Mouse (Mus musculus) neural tube, embryonic 11.5 days (tissue): ENCODE measurements around the gene Nsa2. TPM values are rescaled to one million over a fixed set of nuclear protein-coding genes. Genes with fewer than 3 reads are reported as not detected.

Experiments used
- ATAC-seq: fragments of 200-750 bp; cut with Nextera tagmentation; 2 replicates; pipeline ENCODE4 v1.8.0; 2017; ENCODE audit warnings: moderate number of reproducible peaks, mild to moderate bottlenecking, moderate TSS enrichment, moderate library complexity; ENCODE audit not compliant: insufficient read depth, low FRiP score, low TSS enrichment
- DNase-seq: peaks from one replicate; pipeline ENCODE4 v3.0.0-alpha.2; 2015; ENCODE audit warnings: low spot score
- H3K27ac ChIP-seq: fragments of 300-500 bp; sonication (generic); 2 replicates; pipeline ENCODE4 v1.5.1; 2014; ENCODE audit warnings: low read depth, mild to moderate bottlenecking, low read length
- H3K27me3 ChIP-seq: fragments of 300-500 bp; sonication (generic); 2 replicates; pipeline ENCODE4 v1.6.1; 2014; ENCODE audit warnings: mild to moderate bottlenecking, low read length, mixed read lengths; ENCODE audit not compliant: control insufficient read depth, insufficient read depth
- H3K36me3 ChIP-seq: fragments of 300-500 bp; sonication (generic); 2 replicates; pipeline ENCODE4 v1.6.1; 2014; ENCODE audit warnings: mild to moderate bottlenecking, low read length, moderate library complexity, mixed read lengths; ENCODE audit not compliant: control insufficient read depth, insufficient read depth
- H3K4me1 ChIP-seq: fragments of 300-500 bp; sonication (generic); 2 replicates; pipeline ENCODE4 v1.6.1; 2014; ENCODE audit warnings: low read length, mixed read lengths; ENCODE audit not compliant: control insufficient read depth, insufficient read depth
- H3K4me2 ChIP-seq: fragments of 300-500 bp; sonication (generic); 2 replicates; pipeline ENCODE4 v1.6.1; 2014; ENCODE audit warnings: low read depth, mild to moderate bottlenecking, moderate library complexity
- H3K4me3 ChIP-seq: fragments of 300-500 bp; sonication (generic); 2 replicates; pipeline ENCODE4 v1.5.1; 2014; ENCODE audit warnings: low read depth, low read length
- H3K9ac ChIP-seq: fragments of 300-500 bp; sonication (generic); 2 replicates; pipeline ENCODE4 v1.6.1; 2014; ENCODE audit warnings: mild to moderate bottlenecking, low read length
- H3K9me3 ChIP-seq: fragments of 300-500 bp; sonication (generic); 2 replicates; pipeline ENCODE4 v1.6.1; 2016; ENCODE audit warnings: low read length; ENCODE audit not compliant: control insufficient read depth
- WGBS: fragments of 180-500 bp; shearing (Covaris S2); extraction: QIAGEN DNeasy Blood & Tissue Kit; methylation state at CpG from one replicate; pipeline ENCODE4 v1.1.7; 2014; 5-methylcytosine and 5-hydroxymethylcytosine counted together
- polyA plus RNA-seq: library from polyadenylated mRNA; unstranded; fragments of >200 nt; fragmentation: Nextera tagmentation; extraction: Ambion mirVana; gene quantifications from 2 replicates; pipeline ENCODE4 v1.2.1, GENCODE M21; 2014

The Nsa2 gene
- polyA plus RNA-seq, 1 experiment from 2014 or later = 72.3 TPM

DNA sequence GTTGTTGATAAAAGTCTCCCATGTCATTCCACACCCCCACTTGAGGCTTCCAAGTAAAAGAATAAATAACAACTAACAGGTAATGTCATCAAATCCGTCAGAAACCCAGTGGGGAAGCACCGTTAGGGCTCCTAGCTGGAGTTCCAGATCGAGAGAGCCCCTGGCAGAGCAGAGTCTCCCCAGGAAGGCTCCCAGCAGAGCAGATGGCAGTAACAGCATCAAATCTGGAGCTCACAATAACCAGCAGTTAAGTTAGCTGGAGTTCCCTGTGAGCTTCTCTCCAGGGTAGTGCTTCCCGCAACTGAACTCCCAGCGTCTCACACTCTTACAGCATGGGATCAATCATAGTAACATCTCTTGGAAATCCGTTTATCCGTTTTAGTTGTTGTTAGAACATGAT is 32.7 kb downstream of the Nsa2 start:
- no peaks in the 10 kb centered on the region for H3K9me3 ChIP-seq
- H3K27ac ChIP-seq = no peak overlapping the region
- no peak overlapping the region for H3K4me3 ChIP-seq
- no peaks in the 10 kb centered on the region for H3K4me1 ChIP-seq
- no peaks in the 10 kb centered on the region for H3K27me3 ChIP-seq
- ATAC-seq (no peak), DNase-seq (no peak)
- H3K36me3 ChIP-seq = no peaks in the 10 kb centered on the region
- no peak overlapping the region for H3K9ac ChIP-seq
- no peak overlapping the region for H3K4me2 ChIP-seq
- WGBS = 70% methylated on average over 7 of the region's 7 CpGs

DNA sequence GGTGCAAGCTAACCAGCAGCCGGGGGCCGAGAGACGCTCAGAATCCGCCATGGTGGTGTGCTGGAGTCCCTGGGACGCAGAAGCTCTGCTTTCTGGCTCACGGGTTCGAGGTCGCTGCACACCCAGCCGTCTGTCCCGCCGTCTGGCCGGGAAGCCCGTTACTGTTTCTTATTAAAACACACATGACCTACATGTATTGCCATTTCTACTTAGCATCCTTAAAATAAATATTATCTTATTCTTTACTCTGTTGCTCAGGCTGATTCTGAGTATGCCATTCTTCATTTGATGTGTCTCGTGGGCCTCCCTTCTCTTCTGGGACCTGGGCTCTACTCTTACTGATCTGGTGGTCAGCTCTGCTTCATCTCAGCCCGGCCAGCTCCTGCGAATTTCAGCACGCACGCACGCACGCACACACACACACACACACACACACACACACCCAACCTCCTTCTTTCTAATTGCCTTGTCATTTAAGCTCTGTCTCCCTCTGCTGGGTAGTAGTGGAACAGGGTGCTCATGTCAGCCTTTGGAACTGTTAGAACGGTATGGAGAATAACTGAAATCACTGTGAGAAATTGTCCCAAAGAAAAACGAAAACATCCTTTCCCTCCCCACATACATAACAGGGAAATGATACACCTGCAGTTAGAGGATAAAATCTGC is 38.4 kb downstream of the Nsa2 start, which contains the start of gene Gm6169:
TSS of gene Gm6169 (minus strand) at position 51 of the 666 bp plus-strand sequence.
- H3K4me3 ChIP-seq = no peak within 1 kb of the TSS
- WGBS = 85% methylated on average over 22 of the region's 22 CpGs
- H3K9me3 ChIP-seq = no peaks in the 10 kb centered on the region
- H3K36me3 ChIP-seq = no peaks in the 10 kb centered on the region
- H3K4me1 ChIP-seq = no peaks in the 10 kb centered on the region
- no peaks in the 10 kb centered on the region for H3K27me3 ChIP-seq
- no peak within 1 kb of the TSS for H3K9ac ChIP-seq
- ATAC-seq (no peak), DNase-seq (peak; percentile 48)
- no peak within 1 kb of the TSS for H3K4me2 ChIP-seq
- H3K27ac ChIP-seq = no peak within 1 kb of the TSS

- DNase-seq (no peak), ATAC-seq (no peak)
- no peak overlapping the region for H3K9ac ChIP-seq
- H3K9me3 ChIP-seq = no peaks in the 10 kb centered on the region
- no peaks in the 10 kb centered on the region for H3K36me3 ChIP-seq
- no peaks in the 10 kb centered on the region for H3K27me3 ChIP-seq
- H3K27ac ChIP-seq = no peak overlapping the region
- H3K4me1 ChIP-seq = no peaks in the 10 kb centered on the region
- no peak overlapping the region for H3K4me2 ChIP-seq
- 94% methylated on average over 4 of the region's 4 CpGs for WGBS
- H3K4me3 ChIP-seq = no peak overlapping the region
These were observed 42.0 kb downstream of the Nsa2 start for GRCm38 (mm10) chr13:97095726-97096125.

- H3K27ac ChIP-seq = no peak overlapping the region
- H3K4me3 ChIP-seq = no peak overlapping the region
- H3K4me1 ChIP-seq = no peaks in the 10 kb centered on the region
- WGBS = 85% methylated on average over 3 of the region's 3 CpGs
- no peaks in the 10 kb centered on the region for H3K27me3 ChIP-seq
- ATAC-seq (no peak), DNase-seq (no peak)
- no peak overlapping the region for H3K4me2 ChIP-seq
- H3K36me3 ChIP-seq = no peaks in the 10 kb centered on the region
- H3K9ac ChIP-seq = no peak overlapping the region
- no peaks in the 10 kb centered on the region for H3K9me3 ChIP-seq
These were observed 49.6 kb downstream of the Nsa2 start for GRCm38 (mm10) chr13:97088183-97088582.

DNA sequence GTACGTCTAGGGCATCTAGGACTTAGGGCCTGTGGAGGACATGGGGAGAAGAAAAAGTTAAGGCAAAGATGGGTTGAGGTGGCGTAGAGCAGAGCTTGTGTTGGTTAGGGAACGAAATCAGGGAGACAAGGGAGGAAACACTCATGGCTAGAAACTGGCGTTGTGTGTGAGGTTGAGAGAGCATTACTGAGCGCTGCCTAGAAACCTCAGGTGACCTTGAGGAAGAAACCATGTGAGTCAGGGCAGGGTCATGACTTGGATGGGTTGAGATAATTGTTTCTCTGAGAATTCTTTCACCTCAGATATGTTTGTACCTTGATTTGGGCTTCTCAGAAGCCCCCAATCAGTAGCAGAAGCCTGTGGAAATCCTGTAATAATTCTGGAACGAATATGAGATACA is 50.3 kb downstream of the Nsa2 start:
- no peaks in the 10 kb centered on the region for H3K9me3 ChIP-seq
- H3K4me1 ChIP-seq = no peaks in the 10 kb centered on the region
- H3K9ac ChIP-seq = no peak overlapping the region
- H3K27me3 ChIP-seq = no peaks in the 10 kb centered on the region
- no peaks in the 10 kb centered on the region for H3K36me3 ChIP-seq
- H3K4me3 ChIP-seq = no peak overlapping the region
- 88% methylated on average over 6 of the region's 6 CpGs for WGBS
- H3K4me2 ChIP-seq = no peak overlapping the region
- no peak overlapping the region for H3K27ac ChIP-seq
- DNase-seq (no peak), ATAC-seq (no peak)

GRCm38 (mm10) chr13:97086316-97086715 is 51.4 kb downstream of the Nsa2 start:
- WGBS = 62% methylated on average over 9 of the region's 9 CpGs
- ATAC-seq = no peak
- H3K36me3 ChIP-seq = no peaks in the 10 kb centered on the region

GRCm38 (mm10) chr13:97082432-97082831 is 55.3 kb downstream of the Nsa2 start:
- H3K4me1 ChIP-seq = no peaks in the 10 kb centered on the region
- H3K27ac ChIP-seq = no peak overlapping the region
- H3K9ac ChIP-seq = no peak overlapping the region
- ATAC-seq = no peak
- no peak overlapping the region for H3K4me2 ChIP-seq
- H3K9me3 ChIP-seq = no peaks in the 10 kb centered on the region
- H3K36me3 ChIP-seq = no peaks in the 10 kb centered on the region
- 87% methylated on average over 7 of the region's 7 CpGs for WGBS
- H3K4me3 ChIP-seq = no peak overlapping the region
- no peaks in the 10 kb centered on the region for H3K27me3 ChIP-seq
- no peak for DNase-seq

More at GRCm38 (mm10) chr13:97086316-97086715, 51.4 kb downstream of the Nsa2 start:
- DNase-seq = no peak
- Histone ChIP-seq H3K4me3 (no peak overlapping the region), H3K27me3 (no peaks in the 10 kb centered on the region), H3K4me1 (no peaks in the 10 kb centered on the region), H3K27ac (no peak overlapping the region), H3K9ac (no peak overlapping the region), H3K9me3 (no peaks in the 10 kb centered on the region), H3K4me2 (no peak overlapping the region)

DNA sequence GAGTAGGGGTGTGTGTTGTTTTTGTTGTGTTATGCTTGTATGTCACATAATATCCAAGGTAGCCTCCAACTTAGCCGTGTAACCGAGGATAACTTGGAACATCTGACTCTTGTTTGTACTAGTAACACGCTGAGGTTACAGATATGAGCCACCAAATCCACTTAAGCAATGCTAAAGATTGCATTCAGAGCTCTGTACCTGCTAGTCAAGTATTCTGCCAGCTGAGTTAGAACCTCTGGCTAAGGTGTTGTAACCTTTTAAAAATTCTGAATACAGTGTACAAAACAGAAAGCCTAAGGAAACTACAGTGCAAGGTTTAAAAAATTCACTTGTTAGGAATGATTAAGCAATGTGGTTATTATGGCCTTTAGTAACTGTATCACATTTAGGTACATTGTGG is 57.1 kb downstream of the Nsa2 start:
- no peak overlapping the region for H3K9ac ChIP-seq
- no peaks in the 10 kb centered on the region for H3K36me3 ChIP-seq
- no peaks in the 10 kb centered on the region for H3K27me3 ChIP-seq
- H3K4me1 ChIP-seq = no peaks in the 10 kb centered on the region
- H3K27ac ChIP-seq = no peak overlapping the region
- DNase-seq (no peak), ATAC-seq (no peak)
- 91% methylated on average over 3 of the region's 3 CpGs for WGBS
- no peaks in the 10 kb centered on the region for H3K9me3 ChIP-seq
- H3K4me3 ChIP-seq = no peak overlapping the region
- H3K4me2 ChIP-seq = no peak overlapping the region

- DNase-seq (no peak), ATAC-seq (no peak)
- H3K4me2 ChIP-seq = no peak overlapping the region
- no peak overlapping the region for H3K9ac ChIP-seq
- no peaks in the 10 kb centered on the region for H3K36me3 ChIP-seq
- no peak overlapping the region for H3K4me3 ChIP-seq
- no peaks in the 10 kb centered on the region for H3K9me3 ChIP-seq
- no peaks in the 10 kb centered on the region for H3K4me1 ChIP-seq
- 74% methylated on average over 2 of the region's 2 CpGs for WGBS
- H3K27ac ChIP-seq = no peak overlapping the region
- no peaks in the 10 kb centered on the region for H3K27me3 ChIP-seq
These were observed 57.5 kb downstream of the Nsa2 start for GRCm38 (mm10) chr13:97080201-97080600.
